Mouse (Mus musculus) stomach, embryonic 14.5 days (tissue): ENCODE data around the gene Tmprss7. TPM values are rescaled to one million over a fixed set of nuclear protein-coding genes. Genes with fewer than 3 reads are reported as not detected.

Experiments used
- ATAC-seq: fragments of 200-750 bp; cut with Nextera tagmentation; 2 replicates; pipeline ENCODE4 v1.8.0; 2017; ENCODE audit warnings: low read depth, moderate TSS enrichment; ENCODE audit not compliant: insufficient number of reproducible peaks, insufficient read depth, low FRiP score
- H3K27ac ChIP-seq: fragments of 300-500 bp; sonication (generic); 2 replicates; pipeline ENCODE4 v1.5.1; 2014; ENCODE audit warnings: mild to moderate bottlenecking, low read length, moderate library complexity, mixed read lengths
- H3K27me3 ChIP-seq: fragments of 300-500 bp; sonication (generic); 2 replicates; pipeline ENCODE4 v1.6.1; 2014; ENCODE audit warnings: low read length, control low read depth, mixed read lengths; ENCODE audit not compliant: control insufficient read depth, insufficient read depth
- H3K36me3 ChIP-seq: fragments of 300-500 bp; sonication (generic); 2 replicates; pipeline ENCODE4 v1.6.1; 2014; ENCODE audit warnings: mild to moderate bottlenecking, control low read depth, low read length, moderate library complexity, mixed read lengths; ENCODE audit not compliant: control insufficient read depth, insufficient read depth
- H3K4me1 ChIP-seq: fragments of 300-500 bp; sonication (generic); 2 replicates; pipeline ENCODE4 v1.6.1; 2014; ENCODE audit warnings: low read length, control low read depth, mixed read lengths; ENCODE audit not compliant: control insufficient read depth, insufficient read depth
- H3K4me2 ChIP-seq: fragments of 300-500 bp; sonication (generic); replicated peaks from 2 replicates; pipeline ENCODE4 v1.6.1; 2014; ENCODE audit warnings: low read depth, low read length, control low read depth
- H3K4me3 ChIP-seq: fragments of 300-500 bp; sonication (generic); 2 replicates; pipeline ENCODE4 v1.5.1; 2014; ENCODE audit warnings: low read depth, low read length, control low read depth
- H3K9ac ChIP-seq: fragments of 300-500 bp; sonication (generic); replicated peaks from 2 replicates; pipeline ENCODE4 v1.6.1; 2014; ENCODE audit warnings: low read depth, mild to moderate bottlenecking, control low read depth, low read length, moderate library complexity, mixed read lengths
- H3K9me3 ChIP-seq: fragments of 300-500 bp; sonication (generic); 2 replicates; pipeline ENCODE4 v1.6.1; 2016; ENCODE audit warnings: low read depth, low read length, control low read depth; ENCODE audit not compliant: control insufficient read depth
- WGBS: fragments of 180-500 bp; shearing (Covaris S2); extraction: QIAGEN DNeasy Blood & Tissue Kit; methylation state at CpG from one replicate; pipeline ENCODE4 v1.1.7; 2014; 5-methylcytosine and 5-hydroxymethylcytosine counted together
- polyA plus RNA-seq: library from polyadenylated mRNA; unstranded; fragments of >200 nt; fragmentation: Nextera tagmentation; extraction: Ambion mirVana; gene quantifications from 2 replicates; pipeline ENCODE4 v1.2.1, GENCODE M21; 2014

The Tmprss7 gene
- polyA plus RNA-seq, 1 experiment from 2014 or later = not detected

- 47% methylated on average over 6 of the region's 6 CpGs for WGBS
- H3K36me3 ChIP-seq = no peaks in the 10 kb centered on the region; the same call in 1 of the 2 replicates
- no peak overlapping the region for H3K9ac ChIP-seq
- peak overlapping the region; percentile 83 for H3K4me2 ChIP-seq
- ATAC-seq = no peak
- no peak overlapping the region for H3K27ac ChIP-seq
- H3K4me1 ChIP-seq = 0 out of 2 replicates have a peak, but pooled peaks cover 6% of the 10 kb centered on the region
- no peaks in the 10 kb centered on the region for H3K27me3 ChIP-seq
- no peaks in the 10 kb centered on the region for H3K9me3 ChIP-seq
- peak overlapping the region; percentile 40 for H3K4me3 ChIP-seq
These were observed 29.9 kb upstream of the Tmprss7 start for GRCm38 (mm10) chr16:45723172-45723901.

GRCm38 (mm10) chr16:45722460-45722951, 29.0 kb upstream of the Tmprss7 start:
- 69% methylated on average over 3 of the region's 3 CpGs for WGBS

GRCm38 (mm10) chr16:45720022-45720630, 26.7 kb upstream of the Tmprss7 start:
- peaks cover 8% of the 10 kb centered on the region; the same call in 1 of the 2 replicates for H3K9me3 ChIP-seq
- H3K36me3 ChIP-seq = no peaks in the 10 kb centered on the region
- no peak for ATAC-seq
- WGBS = 79% methylated on average over 10 of the region's 10 CpGs
- H3K4me3 ChIP-seq = no peak overlapping the region
- no peak overlapping the region for H3K27ac ChIP-seq
- H3K9ac ChIP-seq = no peak overlapping the region
- no peak overlapping the region for H3K4me2 ChIP-seq
- H3K4me1 ChIP-seq = 0 out of 2 replicates have a peak, but pooled peaks cover 6% of the 10 kb centered on the region
- H3K27me3 ChIP-seq = no peaks in the 10 kb centered on the region

More at GRCm38 (mm10) chr16:45722460-45722951, 29.0 kb upstream of the Tmprss7 start:
- H3K4me2 ChIP-seq = 0 out of 2 replicates have a peak overlapping the region, but pooled peaks have one; percentile 4
- ATAC-seq = no peak
- H3K27me3 ChIP-seq = no peaks in the 10 kb centered on the region
- no peaks in the 10 kb centered on the region for H3K36me3 ChIP-seq
- H3K4me1 ChIP-seq = 0 out of 2 replicates have a peak, but pooled peaks cover 6% of the 10 kb centered on the region
- H3K9me3 ChIP-seq = no peaks in the 10 kb centered on the region
- no peak overlapping the region for H3K9ac ChIP-seq
- no peak overlapping the region for H3K27ac ChIP-seq
- H3K4me3 ChIP-seq = no peak overlapping the region

- H3K4me2 ChIP-seq = no peak overlapping the region
- H3K36me3 ChIP-seq = no peaks in the 10 kb centered on the region
- no peaks in the 10 kb centered on the region for H3K4me1 ChIP-seq
- H3K9ac ChIP-seq = no peak overlapping the region
- no peak for ATAC-seq
- H3K27ac ChIP-seq = no peak overlapping the region
- H3K4me3 ChIP-seq = no peak overlapping the region
- H3K27me3 ChIP-seq = no peaks in the 10 kb centered on the region
- H3K9me3 ChIP-seq = peaks cover 8% of the 10 kb centered on the region; the same call in 1 of the 2 replicates
- 89% methylated on average over 4 of the region's 4 CpGs for WGBS
These were observed 24.8 kb upstream of the Tmprss7 start for GRCm38 (mm10) chr16:45718296-45718695.

GRCm38 (mm10) chr16:45714489-45715150, 21.2 kb upstream of the Tmprss7 start:
- H3K4me1 ChIP-seq = no peaks in the 10 kb centered on the region
- no peaks in the 10 kb centered on the region for H3K36me3 ChIP-seq
- no peak overlapping the region for H3K27ac ChIP-seq
- H3K9ac ChIP-seq = no peak overlapping the region
- ATAC-seq = no peak
- peaks cover 8% of the 10 kb centered on the region; the same call in 1 of the 2 replicates for H3K9me3 ChIP-seq
- 76% methylated on average over 5 of the region's 5 CpGs for WGBS
- no peaks in the 10 kb centered on the region for H3K27me3 ChIP-seq
- no peak overlapping the region for H3K4me2 ChIP-seq
- H3K4me3 ChIP-seq = no peak overlapping the region

- peaks cover 8% of the 10 kb centered on the region; the same call in 1 of the 2 replicates for H3K9me3 ChIP-seq
- ATAC-seq = no peak
These were observed 20.4 kb upstream of the Tmprss7 start for GRCm38 (mm10) chr16:45713878-45714277.

GRCm38 (mm10) chr16:45713261-45713660, 19.8 kb upstream of the Tmprss7 start:
- H3K9me3 ChIP-seq = peaks cover 8% of the 10 kb centered on the region; the same call in 1 of the 2 replicates
- ATAC-seq = no peak
- no peak overlapping the region for H3K4me3 ChIP-seq
- no peaks in the 10 kb centered on the region for H3K4me1 ChIP-seq
- H3K4me2 ChIP-seq = no peak overlapping the region
- no peak overlapping the region for H3K27ac ChIP-seq
- 92% methylated on average over 5 of the region's 5 CpGs for WGBS
- H3K9ac ChIP-seq = no peak overlapping the region
- no peaks in the 10 kb centered on the region for H3K36me3 ChIP-seq
- H3K27me3 ChIP-seq = no peaks in the 10 kb centered on the region

More at GRCm38 (mm10) chr16:45713878-45714277, 20.4 kb upstream of the Tmprss7 start:
- WGBS = 71% methylated on average over 1 of the region's 1 CpGs
- Histone ChIP-seq H3K4me2 (no peak overlapping the region), H3K27ac (no peak overlapping the region), H3K36me3 (no peaks in the 10 kb centered on the region), H3K27me3 (no peaks in the 10 kb centered on the region), H3K9ac (no peak overlapping the region), H3K4me1 (no peaks in the 10 kb centered on the region), H3K4me3 (no peak overlapping the region)

GRCm38 (mm10) chr16:45711263-45711662, 17.8 kb upstream of the Tmprss7 start:
- no peak for ATAC-seq
- no peaks in the 10 kb centered on the region for H3K36me3 ChIP-seq
- H3K27me3 ChIP-seq = no peaks in the 10 kb centered on the region
- peaks cover 6% of the 10 kb centered on the region; the same call in 1 of the 2 replicates for H3K9me3 ChIP-seq
- H3K27ac ChIP-seq = no peak overlapping the region
- WGBS = 71% methylated on average over 7 of the region's 7 CpGs
- H3K4me1 ChIP-seq = no peaks in the 10 kb centered on the region
- no peak overlapping the region for H3K9ac ChIP-seq
- H3K4me2 ChIP-seq = no peak overlapping the region
- H3K4me3 ChIP-seq = no peak overlapping the region
